Mouse (Mus musculus): ENCODE data around the gene Ap1ar.
A peak's percentile ranks its signal among the peaks of the same experiment; 100 is the strongest.

The Ap1ar gene

DNA sequence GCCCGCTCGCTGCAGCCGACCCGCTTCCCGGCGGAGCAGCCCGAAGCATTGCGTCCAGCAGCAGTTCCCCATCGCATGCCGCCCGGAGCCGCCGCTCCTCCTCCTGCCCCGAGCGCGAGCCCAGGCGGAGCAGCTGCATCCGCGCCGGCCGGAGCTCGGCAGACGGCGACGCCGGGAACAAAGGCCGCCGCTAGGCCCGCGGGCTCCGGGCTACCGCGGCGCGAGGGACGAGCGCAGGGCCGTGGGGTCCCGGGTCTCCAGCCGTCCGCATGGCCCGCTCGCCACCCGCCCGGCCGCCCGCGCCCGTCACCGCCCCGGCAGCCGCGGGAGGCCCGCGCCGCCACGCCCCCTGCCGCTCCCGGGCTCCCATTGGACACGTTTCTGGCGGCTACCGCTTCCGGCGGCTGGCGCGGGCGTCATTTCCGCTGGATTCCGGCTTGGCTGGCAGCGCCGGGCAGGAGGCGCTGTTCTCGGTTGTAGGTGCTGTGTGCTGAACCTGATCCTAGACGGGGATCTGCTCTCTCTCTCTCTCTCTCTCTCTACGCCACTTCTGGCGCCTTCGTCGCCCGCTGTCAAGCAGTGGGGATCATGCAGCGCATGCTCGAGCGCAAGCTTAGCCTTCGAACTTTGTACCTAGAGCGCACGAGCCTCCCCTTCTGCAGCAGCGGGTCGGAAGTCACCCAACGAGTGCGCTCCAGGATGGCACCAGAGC lies at the start of gene Ap1ar:
Gene Ap1ar, minus strand, starts transcription at position 370 of the 712 bp plus-strand sequence.
- peak; percentile 97 to 98 for DNase-seq

DNA sequence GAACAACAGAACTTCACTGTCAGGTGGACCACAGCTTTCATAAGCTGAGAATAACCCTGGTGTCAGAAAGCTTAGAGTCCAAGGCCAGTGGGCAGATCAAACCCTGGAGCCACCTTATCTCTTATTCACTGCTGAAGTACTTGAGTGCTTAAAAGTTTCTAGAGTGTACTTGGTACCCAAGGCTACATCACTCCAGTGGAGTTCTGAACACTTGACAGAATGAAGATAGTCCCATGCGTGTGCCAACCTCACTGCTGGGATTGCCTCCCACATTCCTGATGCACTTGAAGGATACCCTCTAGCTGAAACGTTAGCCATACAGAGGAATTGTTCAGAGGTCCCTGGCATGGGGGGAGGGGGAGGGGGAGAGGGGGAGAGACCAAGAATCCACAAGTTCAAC lies 44.4 kb upstream of the Ap1ar start:
- no peak for DNase-seq

DNA sequence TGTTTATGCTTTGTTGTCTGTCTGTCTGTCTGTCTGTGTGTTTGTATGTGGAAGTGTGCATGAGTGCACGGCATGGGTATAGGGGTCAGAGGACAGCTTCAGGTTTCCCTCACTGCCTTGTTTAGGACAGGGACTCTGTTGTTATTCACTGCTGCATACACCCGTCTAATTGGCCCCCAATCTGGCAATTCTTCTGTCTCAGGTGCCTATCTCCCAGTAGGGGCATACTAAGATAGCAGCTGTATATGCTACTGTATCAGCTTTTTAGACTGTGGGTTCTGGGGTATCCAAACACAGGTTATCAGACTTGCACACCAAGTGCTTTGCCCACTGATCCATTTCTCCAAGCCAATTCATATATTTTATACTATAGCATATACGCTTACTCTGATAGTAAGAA lies 42.6 kb upstream of the Ap1ar start:
- DNase-seq: no peak

DNA sequence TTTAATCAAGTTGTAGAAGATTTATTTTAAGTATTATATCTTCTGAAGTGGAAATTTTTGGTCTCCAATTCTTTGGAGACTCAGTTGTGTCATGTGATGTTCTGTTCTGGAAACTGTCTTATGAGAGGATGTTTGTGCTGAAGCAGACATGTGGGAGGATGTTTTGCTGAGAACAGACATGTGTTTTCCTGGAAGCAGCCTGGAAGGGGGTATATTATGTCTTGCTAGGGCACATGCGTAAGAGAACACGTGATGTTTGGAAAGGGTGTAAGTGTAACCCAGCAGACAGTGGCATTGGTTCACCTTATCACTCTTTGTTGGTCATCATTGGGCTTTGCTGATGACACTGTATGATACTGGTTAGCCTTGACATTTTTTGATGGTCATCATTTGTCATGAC lies 38.2 kb upstream of the Ap1ar start:
- no peak for DNase-seq

DNA sequence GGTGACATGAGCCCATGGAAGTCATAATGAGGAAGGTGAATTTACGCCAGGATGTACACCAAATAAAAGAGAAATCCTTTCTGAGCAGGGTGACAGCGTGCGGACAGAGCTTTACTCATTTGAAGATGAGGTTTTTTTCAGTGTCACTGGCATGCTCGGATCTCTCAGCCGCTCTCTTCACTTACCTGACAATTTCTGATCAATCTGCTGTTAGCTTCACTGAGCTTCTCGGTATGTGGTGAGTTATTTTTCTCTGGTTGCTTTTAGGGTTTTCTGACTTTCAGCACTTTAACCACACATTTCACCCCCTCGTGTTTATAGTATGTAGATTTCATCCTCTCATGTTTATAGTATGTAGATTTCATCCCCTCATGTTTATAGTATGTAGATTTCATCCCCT lies 37.7 kb upstream of the Ap1ar start:
- DNase-seq: no peak

DNA sequence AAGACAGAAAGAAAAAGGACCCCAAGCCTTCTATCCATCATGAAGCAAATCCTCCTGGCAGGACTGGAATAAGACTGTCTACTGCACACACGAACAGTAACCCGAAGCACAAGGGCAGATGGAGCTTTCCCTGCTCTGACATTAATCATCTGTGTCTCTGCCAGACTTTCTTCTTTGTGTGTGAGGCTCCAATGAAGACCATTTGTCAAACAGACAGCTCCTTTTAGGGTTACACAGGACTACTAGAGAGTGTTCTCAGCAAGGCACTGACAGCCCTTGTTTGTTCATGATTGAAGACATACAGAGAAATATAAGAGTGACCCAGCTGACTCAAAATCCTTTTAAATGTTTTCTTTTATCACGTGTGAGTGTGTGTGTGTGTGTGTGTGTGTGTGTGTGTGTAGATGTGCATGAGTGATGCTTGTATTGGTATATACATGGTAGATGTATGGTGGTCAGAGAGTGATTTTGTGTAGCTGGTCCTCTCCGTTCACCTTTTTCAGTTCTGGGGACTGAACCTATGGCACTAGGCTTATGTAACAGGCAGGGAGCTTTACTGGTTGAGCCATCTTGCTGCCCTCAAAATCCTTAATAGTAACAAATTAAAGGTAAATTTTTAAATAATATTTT lies 37.0 kb upstream of the Ap1ar start:
- DNase-seq: no peak

DNA sequence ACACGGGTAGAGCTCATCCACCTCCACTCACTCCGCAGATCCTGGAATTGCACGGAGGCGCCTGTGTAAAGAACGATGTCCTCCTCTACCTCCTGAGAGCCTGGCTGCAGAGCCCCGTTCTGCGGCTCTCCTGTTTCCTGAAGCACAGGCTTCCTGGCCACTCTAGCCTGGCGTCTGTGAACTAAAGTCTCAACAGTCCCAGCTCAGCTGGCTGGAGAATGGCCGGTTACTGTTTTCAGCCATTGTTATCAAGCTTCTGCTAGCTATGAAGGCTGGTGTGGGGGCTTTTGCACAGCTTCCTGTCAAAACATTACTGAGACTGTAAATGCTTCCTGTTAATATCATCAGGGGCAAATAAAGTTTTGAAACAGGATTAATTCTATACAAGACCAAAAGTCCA lies 34.3 kb upstream of the Ap1ar start:
- peak; percentile 34 to 58 for DNase-seq

DNA sequence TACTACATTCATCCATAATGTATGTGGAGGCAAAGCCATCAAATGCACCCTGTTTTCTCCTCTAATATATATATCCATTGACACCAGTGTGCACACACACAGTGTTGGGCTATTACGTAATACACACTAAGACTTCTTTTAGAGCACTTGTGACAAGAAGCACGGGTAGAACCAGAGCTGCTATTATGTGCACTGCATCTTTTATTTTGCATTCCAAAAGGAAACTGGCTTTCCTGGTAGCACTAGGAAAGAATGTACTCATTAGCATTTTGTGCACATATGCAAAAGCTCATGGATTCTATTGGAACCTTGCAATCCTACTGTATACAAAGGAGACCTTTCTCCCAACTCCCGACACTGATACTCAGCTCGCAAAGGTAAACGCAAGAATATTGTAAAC lies 31.6 kb upstream of the Ap1ar start:
- no peak for DNase-seq

DNA sequence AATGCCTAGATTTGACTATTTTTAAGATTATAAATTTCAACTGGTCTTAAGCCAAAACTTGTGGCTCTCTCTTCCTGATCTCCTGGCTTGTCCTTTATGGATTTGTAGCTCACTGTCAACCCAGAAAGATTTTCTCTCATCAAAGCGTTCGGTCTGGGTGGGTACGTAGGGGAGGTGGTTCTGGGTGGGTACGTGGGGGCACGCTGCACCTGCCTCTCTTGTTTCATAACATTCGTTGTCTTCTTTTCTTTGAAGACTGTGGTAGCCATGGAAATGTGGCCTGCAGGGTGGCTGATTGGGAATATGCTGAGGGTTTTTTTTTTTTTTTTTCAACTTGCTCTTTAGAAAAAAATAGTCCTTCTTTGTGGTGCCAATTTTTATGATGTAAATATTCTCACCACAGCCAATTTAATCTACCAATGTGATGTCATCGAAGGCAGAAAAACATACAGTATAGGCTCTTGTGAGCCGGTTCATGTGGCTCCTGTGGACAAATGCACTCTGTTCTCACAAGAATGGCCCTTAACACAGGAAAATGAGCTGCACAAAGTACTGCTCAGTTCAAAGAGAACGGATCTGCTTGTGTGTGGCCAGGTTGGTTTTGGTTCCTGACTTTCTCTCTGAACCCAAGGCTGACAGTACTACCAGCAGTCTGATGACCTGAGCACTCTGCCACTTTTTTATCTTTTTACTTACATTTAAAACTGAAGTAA lies 30.9 kb upstream of the Ap1ar start:
- DNase-seq: no peak

DNA sequence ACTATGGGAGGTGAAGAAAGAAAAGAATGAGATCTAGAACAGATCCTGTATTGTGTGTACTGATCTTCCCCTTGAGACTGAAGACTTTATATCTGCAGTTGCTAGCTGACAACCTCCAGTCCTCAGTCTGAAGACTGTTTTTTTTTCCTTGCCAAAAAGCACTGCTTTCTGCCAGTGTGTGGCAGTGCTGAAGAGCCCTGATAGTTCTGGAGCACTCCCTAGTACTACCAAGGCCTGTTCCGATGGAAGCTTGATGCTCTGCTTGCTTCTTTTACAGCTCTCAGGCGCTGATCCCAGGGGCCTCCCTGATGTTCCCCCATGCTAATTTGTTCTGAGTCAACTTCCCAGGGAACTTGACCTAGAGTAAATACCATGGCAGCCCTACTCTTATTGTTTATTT lies 26.9 kb upstream of the Ap1ar start:
- no peak for DNase-seq

DNA sequence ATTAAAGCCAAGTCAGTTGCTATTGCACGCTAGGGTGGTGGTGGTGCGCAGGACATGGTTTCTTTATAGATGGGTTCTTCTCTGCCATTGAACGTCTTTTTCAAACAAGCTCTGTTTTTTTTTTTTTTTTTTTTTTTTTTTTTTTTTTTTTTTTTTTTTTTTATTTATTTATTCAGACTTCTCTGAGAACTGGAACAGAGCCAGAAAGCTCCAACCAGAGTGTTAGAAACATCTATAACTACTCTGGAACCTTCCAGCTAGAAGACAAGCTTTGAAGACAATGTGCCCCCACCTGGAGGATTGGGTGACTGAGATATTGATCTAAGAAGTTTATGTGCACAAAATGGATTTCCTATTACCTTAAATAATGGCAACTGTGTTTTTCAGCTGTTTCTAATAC lies 26.2 kb upstream of the Ap1ar start:
- no peak for DNase-seq

DNA sequence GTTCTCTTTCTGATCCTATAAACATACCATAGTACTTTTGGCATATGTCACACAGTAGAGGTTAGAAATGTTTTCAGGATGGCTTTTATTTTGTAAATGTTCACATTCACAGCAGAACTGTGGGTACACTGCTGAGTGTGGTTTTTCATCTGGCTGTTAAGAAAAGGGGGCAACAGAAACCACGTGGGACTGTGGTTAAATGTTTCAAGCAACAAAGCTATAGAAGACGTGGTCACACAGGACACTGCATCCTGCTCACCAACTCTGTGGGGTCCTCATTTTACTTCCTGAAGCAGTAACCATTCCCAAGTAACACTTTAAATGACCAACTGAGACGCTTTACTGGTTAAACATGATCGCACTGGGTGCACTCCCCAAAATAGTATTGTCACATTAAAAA lies 25.2 kb upstream of the Ap1ar start:
- no peak for DNase-seq

DNA sequence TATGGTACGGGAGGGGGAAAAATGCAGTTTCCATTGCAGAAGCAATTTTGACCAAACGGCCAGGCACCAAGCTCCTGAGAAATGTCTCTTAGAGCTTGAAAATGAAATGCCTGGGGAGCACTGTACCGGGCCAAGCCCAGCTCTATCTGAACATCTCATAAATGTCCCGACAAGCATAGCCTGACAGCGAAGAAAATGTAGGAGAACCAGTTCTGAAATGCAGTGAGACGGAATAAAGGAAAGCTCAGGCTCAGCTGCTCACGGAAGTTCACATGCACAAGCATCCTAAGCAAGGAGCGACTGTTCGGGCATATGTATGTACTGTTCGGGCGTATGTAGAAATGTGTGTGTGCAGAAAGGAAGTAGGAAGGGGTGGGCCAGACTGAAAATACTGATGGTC lies 24.0 kb upstream of the Ap1ar start:
- DNase-seq: no peak

DNA sequence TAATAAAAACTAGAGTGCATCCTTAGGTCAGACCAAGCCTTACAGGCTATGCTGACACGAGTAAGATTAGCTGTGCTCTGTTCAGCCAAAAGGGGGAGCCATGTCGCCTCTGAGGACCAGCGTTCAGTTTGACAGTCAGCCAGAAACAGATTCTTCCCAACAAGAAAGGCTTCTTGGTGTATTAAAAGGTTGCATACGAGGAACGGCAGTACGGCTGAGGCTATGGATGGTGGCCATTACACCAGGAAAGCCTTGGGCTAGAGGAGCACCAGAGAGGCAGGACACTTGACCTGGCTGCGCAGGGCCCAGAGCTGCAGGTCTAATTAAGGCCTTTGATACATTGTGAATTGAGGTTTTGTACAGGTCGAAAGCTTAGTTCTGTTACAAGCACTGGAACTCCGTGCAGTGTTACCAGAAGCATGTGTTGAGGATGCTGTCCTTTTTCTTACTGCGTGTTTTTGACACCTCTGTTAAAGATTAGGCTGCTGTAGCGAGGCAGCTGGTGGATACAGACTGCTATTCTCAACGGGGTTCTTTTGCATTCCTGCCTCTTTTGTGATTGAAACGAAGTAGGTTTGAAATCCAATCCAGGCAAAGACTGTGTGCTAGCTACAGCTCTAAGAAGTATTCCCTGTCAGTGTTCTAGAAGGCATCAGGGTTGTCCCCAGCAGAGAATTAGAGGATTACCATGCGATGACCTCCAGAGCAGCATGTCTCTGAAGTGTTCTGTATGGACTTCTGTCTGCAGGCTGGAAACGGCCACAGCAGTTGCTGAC lies 16.3 kb upstream of the Ap1ar start:
- DNase-seq: peak; percentile 64 to 82

DNA sequence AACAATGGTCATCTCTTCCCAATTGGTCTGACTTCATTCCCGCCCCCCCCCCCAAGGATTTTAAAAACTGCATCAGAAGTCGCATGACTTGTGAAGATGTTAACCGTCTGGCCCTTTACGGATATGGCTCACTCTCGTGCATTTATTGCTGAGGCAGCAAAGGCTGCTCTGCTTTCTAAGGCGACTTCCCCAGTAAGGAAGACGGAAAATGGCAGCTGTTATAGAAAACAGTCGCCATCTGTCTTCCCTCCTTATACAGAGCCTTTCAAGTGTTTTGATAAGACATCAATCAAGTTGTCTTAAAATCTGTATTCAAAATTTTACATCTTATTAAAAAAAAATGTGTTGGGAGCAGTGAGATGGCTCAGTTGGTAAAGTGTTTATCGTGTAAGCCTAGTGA lies 15.4 kb upstream of the Ap1ar start:
- no peak for DNase-seq

DNA sequence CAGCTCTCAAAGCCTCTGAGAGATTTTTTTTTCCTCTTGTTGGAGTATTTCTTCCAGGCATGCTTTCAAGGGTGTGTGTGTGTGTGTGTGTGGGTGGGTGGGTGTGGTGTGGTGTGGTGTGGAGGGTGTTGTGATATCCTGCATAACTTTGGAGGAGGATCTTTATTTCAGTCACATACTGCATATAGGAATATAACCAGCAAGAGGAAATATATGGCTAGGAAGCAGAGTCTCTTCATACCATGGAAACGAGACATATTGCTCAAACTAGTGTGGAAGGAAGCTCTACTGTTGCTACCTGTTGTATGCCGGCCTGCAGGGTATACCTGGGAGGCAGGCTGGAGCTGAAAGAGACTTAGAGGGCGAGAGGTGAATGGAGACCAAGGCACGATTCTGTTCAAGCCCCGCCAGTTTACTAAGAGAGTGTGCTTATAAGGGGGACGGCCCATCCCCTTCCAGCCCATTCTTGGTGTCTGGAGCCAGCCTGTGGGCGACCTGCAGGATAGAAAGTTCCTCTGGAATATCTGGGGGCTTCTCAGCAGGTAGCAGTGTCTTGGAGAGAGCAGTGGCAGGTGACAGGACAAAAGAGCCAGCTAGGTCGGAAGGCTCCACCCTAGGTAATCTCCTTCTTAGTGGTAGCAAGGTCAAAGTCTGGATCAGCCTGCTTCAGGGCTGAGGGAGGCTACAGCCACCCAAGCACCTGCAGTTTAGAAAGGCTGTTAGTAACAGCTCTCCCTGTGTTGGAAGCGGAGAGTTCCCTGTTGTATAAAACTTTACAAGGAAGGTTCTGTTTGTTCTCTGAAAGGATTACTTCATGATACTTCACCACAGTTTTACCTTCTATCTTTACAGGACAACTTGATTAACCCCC lies 13.7 kb upstream of the Ap1ar start:
- no peak for DNase-seq

DNA sequence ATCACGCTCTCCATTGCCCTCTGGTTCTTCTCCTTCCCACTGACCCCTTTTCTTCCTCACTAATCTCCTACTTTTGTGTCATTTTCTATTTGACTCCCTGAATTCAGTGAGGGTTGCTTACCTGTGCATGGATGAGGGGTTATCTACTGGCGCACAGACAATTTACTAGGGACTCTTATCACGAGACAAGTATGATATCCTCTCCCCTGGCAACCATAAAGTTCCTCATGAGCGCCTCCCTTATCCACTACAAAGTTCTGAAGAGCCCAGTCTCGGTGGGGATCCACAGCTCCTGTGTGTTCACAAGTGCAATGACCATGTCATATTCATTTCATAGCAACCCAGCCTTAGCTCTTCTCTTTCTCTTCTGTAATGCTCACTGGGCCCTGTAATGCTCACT lies 12.6 kb upstream of the Ap1ar start:
- no peak for DNase-seq

DNA sequence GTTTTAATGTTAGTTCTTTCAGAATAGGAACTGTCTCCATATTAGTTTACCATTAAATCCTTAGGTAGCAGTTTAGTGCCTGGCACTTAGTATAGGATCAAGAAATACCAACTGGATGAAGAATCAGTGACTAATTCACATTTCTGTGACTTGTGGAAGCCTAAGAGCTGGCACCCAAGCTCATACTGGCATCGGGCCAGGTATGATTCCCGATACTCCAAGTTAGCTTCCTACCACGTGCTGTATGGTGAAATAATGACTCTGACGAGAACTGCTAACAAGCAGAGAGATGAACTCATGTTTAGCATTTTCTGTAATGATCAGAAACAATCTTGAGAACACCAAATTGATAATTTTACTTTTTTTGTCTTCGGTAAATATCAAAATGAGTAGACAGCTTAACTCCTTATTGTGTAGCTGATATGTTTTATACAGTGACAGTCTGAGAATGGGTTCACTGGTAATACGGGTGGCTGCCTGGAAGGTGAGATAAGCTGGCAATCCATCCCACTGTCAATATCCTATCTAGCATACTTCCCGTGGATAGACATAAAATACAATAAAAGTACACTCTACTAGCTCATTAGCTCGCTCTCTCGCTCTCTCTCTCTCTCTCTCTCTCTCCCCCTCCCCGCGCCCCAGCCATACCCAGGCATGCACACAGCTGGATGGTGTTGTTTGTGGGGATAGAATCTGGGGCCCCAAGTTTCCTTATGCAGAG lies 10.9 kb upstream of the Ap1ar start:
- peak in 1 of 2 experiments; percentile 33 for DNase-seq

DNA sequence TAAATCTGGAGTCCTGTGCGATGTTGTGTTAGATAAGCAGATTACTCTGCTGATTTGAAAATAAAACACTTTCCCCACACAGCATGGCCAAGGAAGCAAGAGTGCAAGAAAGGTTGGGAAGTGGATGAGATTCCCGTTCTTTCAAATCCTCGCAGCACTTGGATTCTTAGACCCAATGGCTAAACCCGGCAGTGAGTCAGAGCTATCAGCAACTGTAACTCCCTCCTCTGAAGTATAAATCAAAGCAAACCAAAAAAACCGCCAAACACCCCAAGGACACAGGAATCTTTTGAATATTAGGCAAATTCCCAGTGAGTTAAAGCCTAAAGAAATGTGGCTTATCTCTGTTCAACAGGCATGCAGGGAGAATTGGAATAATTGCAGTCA lies 6.6 kb upstream of the Ap1ar start:
- no peak for DNase-seq

DNA sequence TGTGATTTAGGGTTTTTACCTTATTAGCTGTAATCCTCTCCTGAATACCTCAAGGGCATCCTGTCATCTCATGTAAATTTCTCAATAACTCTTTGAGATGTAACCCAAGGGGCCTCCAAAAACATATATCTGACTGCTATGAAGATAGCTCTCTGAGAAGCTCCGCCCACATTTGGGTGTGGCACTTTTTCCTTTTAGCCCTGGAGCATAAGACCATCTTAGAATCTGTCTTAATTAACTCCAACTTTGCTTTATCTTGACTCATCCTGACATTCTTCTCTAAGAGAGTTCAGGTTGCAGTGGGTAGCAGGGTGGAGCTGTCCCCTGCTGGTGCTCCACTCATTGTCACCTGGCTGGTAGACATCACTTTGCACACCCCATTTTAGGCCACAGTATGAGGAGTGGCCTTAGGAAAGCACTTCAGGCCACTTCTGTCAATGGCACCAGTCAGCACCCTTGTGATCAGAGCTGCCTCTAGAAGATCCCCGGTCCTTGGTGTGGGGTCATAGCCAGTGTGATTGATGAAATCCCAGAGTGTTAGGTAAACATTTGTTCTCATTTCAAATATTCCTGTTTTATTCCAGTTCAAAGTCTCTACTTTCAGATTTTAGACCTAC lies 6.1 kb upstream of the Ap1ar start:
- peak; percentile 33 to 52 for DNase-seq

DNA sequence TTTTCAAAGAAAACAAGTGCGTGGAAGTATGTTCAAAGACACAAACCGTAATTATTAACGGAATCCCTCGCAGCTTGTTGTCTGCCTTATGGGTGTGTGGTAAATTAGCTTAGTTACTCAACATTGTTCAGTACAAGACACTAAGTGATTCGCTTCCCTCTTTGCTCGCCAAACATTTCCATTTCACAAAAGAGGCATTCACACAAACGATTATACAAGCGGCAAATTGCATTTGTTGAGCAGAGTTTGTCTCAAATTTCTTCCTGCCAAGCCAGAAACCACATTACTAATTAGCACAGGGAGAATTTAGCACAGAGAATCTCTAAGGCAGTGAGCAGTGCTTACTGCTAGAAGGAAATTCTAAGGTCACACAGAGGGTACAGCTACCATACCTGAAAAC lies 4.6 kb upstream of the Ap1ar start:
- no peak for DNase-seq

Measured in lung, postnatal 4 days (tissue).